Comparison of ENCODE assay signal across 8 mouse cellular contexts in the genomic region with DNA sequence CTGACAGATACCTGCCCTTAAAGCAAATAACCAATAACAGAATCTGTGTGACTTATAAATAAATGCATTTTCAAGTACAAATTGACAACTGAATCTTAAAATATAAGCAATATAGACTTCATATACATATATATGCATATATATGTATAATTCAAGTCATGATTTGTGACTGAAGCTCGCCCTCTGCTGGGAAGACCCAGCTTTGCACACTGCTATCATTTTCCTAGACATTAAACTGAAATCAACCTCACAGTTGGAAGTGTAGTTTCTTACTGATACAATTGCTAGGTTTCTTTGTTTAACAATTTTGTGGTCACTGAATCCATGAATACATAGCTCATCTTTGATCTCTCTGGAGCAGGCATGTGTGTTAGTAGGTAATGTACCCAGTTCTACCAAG. TPM values are rescaled to one million over a fixed set of nuclear protein-coding genes. Genes with fewer than 3 reads are reported as not detected.
DNase-seq lines count a peak whose midpoint lies in the region; ATAC-seq and TF ChIP-seq lines count a peak whose summit lies in the region.

No protein-coding gene starts in this region.

- TF ChIP-seq CTCF in lung, embryonic 14.5 days (IDR thresholded peaks at IDR 0.05; ENCODE audit: low read depth), result peak; percentile 80

- peak; percentile 41 to 59 for DNase-seq in cerebellum, adult 18-20 months
- DNase-seq in cerebellum, adult 11-12 months, result no peak
- peak; percentile 84 for DNase-seq in lung, embryonic 14.5 days
- DNase-seq in lung, adult 18-20 months, result no peak
- peak; percentile 62 to 77 for DNase-seq in cerebellum, postnatal 25 days
- DNase-seq in layer of hippocampus, postnatal 10 days (ENCODE audit: low spot score in 2 of 2), result peak; percentile 45 to 57
- DNase-seq in retina, postnatal 1 day, result peak; percentile 56
- DNase-seq in Muller cell, postnatal 12 days (ENCODE audit: inconsistent ontology term), result no peak

- 2% methylated on average over 1 of the region's 1 CpGs for WGBS in lung, embryonic 14.5 days

- no peak for ATAC-seq in lung, embryonic 14.5 days (ENCODE audit: insufficient read depth)

- no peaks in the 10 kb centered on the region for H3K4me1 ChIP-seq in lung, embryonic 14.5 days (ENCODE audit: insufficient read depth)

- no peaks in the 10 kb centered on the region for H3K36me3 ChIP-seq in lung, embryonic 14.5 days (ENCODE audit: insufficient read depth)

- H3K9me3 ChIP-seq in lung, embryonic 14.5 days (ENCODE audit: low read depth, low read length), result no peaks in the 10 kb centered on the region

- no peak overlapping the region for H3K27ac ChIP-seq in lung, embryonic 14.5 days (ENCODE audit: low read depth)

- no peak overlapping the region for H3K4me2 ChIP-seq in lung, embryonic 14.5 days

- no peak overlapping the region for H3K4me3 ChIP-seq in lung, embryonic 14.5 days (ENCODE audit: low read depth, low read length)

- no peaks in the 10 kb centered on the region for H3K27me3 ChIP-seq in lung, embryonic 14.5 days (ENCODE audit: insufficient read depth, low read length)

- H3K9ac ChIP-seq in lung, embryonic 14.5 days, result no peak overlapping the region

RNA-seq across cellular contexts. Expression of a gene that starts 4.5 kb away (rescaled TPM):
- 0.49 and 0.50 TPM in 2 replicates for polyA plus RNA-seq in lung, embryonic 14.5 days (2014; fragmentation: Nextera tagmentation; extraction: Ambion mirVana)
- total RNA-seq in layer of hippocampus, postnatal 10 days (2021), result under 1 TPM; 0.36 to 0.78 TPM

RNA-seq across cellular contexts. Expression of a gene that starts 4.7 kb away (rescaled TPM):
- polyA plus RNA-seq in lung, embryonic 14.5 days (2014; fragmentation: Nextera tagmentation; extraction: Ambion mirVana), result 53.6 and 54.4 TPM in 2 replicates
- total RNA-seq in layer of hippocampus, postnatal 10 days (2021), result 10 to 100 TPM; 25.9 to 32.5 TPM

Comparison
In these comparisons a context has a peak if more than half of its experiments do, and no peak if none do; other contexts are left out.
1. DNase-seq: peak in cerebellum, adult 18-20 months (2 of 2), lung, embryonic 14.5 days (single experiment), cerebellum, postnatal 25 days (2 of 2), layer of hippocampus, postnatal 10 days (2 of 2) and retina, postnatal 1 day (single experiment); none in cerebellum, adult 11-12 months (single experiment), lung, adult 18-20 months (0 of 2) and Muller cell, postnatal 12 days (single experiment).